Mouse (Mus musculus) midbrain, embryonic 15.5 days (tissue): Measurements from ENCODE around the gene Ap5s1. TPM values are rescaled to one million over a fixed set of nuclear protein-coding genes. Genes with fewer than 3 reads are reported as not detected.

Experiments
- ATAC-seq: fragments of 200-750 bp; cut with Nextera tagmentation; replicated peaks from 2 replicates; pipeline ENCODE4 v1.8.0; 2017; ENCODE audit warnings: moderate TSS enrichment
- H3K27ac ChIP-seq: fragments of 300-500 bp; sonication (generic); 2 replicates; pipeline ENCODE4 v1.5.1; 2015; ENCODE audit warnings: mild to moderate bottlenecking, inconsistent platforms
- H3K27me3 ChIP-seq: fragments of 300-500 bp; sonication (generic); replicated peaks from 2 replicates; pipeline ENCODE4 v1.6.1; 2015; ENCODE audit warnings: inconsistent platforms
- H3K36me3 ChIP-seq: fragments of 300-500 bp; sonication (generic); replicated peaks from 2 replicates; pipeline ENCODE4 v1.6.1; 2015; ENCODE audit warnings: inconsistent platforms
- H3K4me1 ChIP-seq: fragments of 300-500 bp; sonication (generic); 2 replicates; pipeline ENCODE4 v1.6.1; 2015; ENCODE audit warnings: inconsistent platforms
- H3K4me2 ChIP-seq: fragments of 300-500 bp; sonication (generic); 2 replicates; pipeline ENCODE4 v1.6.1; 2015; ENCODE audit warnings: inconsistent platforms, mild to moderate bottlenecking, moderate library complexity
- H3K4me3 ChIP-seq: fragments of 300-500 bp; sonication (generic); 2 replicates; pipeline ENCODE4 v1.5.1; 2015; ENCODE audit warnings: mild to moderate bottlenecking, inconsistent platforms
- H3K9ac ChIP-seq: fragments of 300-500 bp; sonication (generic); 2 replicates; pipeline ENCODE4 v1.6.1; 2015; ENCODE audit warnings: mild to moderate bottlenecking, inconsistent platforms
- H3K9me3 ChIP-seq: fragments of 300-500 bp; sonication (generic); 2 replicates; pipeline ENCODE4 v1.6.1; 2016; ENCODE audit warnings: inconsistent platforms
- WGBS: fragments of 180-500 bp; shearing (Covaris S2); methylation state at CpG from one replicate; pipeline ENCODE4 v1.1.7; 2015; ENCODE audit warnings: mixed read lengths; 5-methylcytosine and 5-hydroxymethylcytosine counted together
- polyA plus RNA-seq: library from polyadenylated mRNA; unstranded; fragments of >200 nt; fragmentation: Nextera tagmentation; extraction: Ambion mirVana; gene quantifications from 2 replicates; pipeline ENCODE4 v1.2.1, GENCODE M21; 2015

The Ap5s1 gene
- 36.5 and 37.5 TPM in 2 replicates for polyA plus RNA-seq

DNA sequence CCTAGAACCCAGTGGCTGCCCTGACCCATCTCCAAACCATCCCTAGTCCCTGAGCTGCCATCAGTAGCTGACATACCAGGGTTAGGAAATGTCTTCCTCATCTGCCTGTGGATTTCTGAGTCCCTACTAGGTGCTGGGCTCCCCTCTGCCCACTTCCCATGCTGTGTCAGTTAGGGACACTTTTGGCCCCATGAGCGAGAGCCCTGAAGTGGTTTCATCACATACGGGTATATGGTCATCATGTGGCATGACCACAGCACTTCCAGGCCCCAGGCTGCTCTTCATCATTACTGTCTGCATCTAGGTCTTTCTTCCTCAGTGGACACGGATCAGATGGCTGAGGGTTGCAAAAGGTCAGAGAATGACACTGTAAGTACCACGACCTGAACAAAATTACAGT is at the start of gene Ap5s1:
Ap5s1 (plus strand) TSS at position 301 of the 400 bp plus-strand sequence.
- 74% methylated on average over 4 of the region's 4 CpGs for WGBS
- H3K27me3 ChIP-seq, result no peaks in the 10 kb centered on the region
- ATAC-seq, result no peak
- H3K27ac ChIP-seq, result no peak within 1 kb of the TSS
- no peak within 1 kb of the TSS for H3K9ac ChIP-seq
- no peaks in the 10 kb centered on the region for H3K9me3 ChIP-seq
- no peak within 1 kb of the TSS for H3K4me3 ChIP-seq
- H3K36me3 ChIP-seq, result no peaks in the 10 kb centered on the region
- H3K4me2 ChIP-seq, result no peak within 1 kb of the TSS
- peaks cover 18% of the 10 kb centered on the region for H3K4me1 ChIP-seq

GRCm38 (mm10) chr2:131159491-131159910 is 47.4 kb upstream of the Ap5s1 start:
- ATAC-seq, result peak; percentile 80
- Histone ChIP-seq H3K9me3 (no peaks in the 10 kb centered on the region), H3K4me3 (peak overlapping the region; percentile 82)

GRCm38 (mm10) chr2:131159938-131160581 is 46.8 kb upstream of the Ap5s1 start, which contains the start of gene 1700037H04Rik:
Gene 1700037H04Rik (minus strand): TSS chr2:131160081.
- no peaks in the 10 kb centered on the region for H3K36me3 ChIP-seq
- WGBS, result under 1% methylated on average over 54 of the region's 54 CpGs
- ATAC-seq, result peak; percentile 98
- H3K9me3 ChIP-seq, result 0 out of 2 replicates have a peak, but pooled peaks cover 2% of the 10 kb centered on the region
- peak within 1 kb of the TSS; percentile 82 for H3K4me3 ChIP-seq
- H3K27ac ChIP-seq, result peak within 1 kb of the TSS; percentile 91
- peaks cover 33% of the 10 kb centered on the region for H3K4me1 ChIP-seq
- H3K4me2 ChIP-seq, result peak within 1 kb of the TSS; percentile 78
- H3K9ac ChIP-seq, result peak within 1 kb of the TSS; percentile 79
- H3K27me3 ChIP-seq, result no peaks in the 10 kb centered on the region

More at GRCm38 (mm10) chr2:131159491-131159910, 47.4 kb upstream of the Ap5s1 start:
- peaks cover 33% of the 10 kb centered on the region for H3K4me1 ChIP-seq
- peak overlapping the region; percentile 91 for H3K27ac ChIP-seq
- H3K9ac ChIP-seq, result peak overlapping the region; percentile 79
- no peaks in the 10 kb centered on the region for H3K36me3 ChIP-seq
- peak overlapping the region; percentile 78 for H3K4me2 ChIP-seq
- no peaks in the 10 kb centered on the region for H3K27me3 ChIP-seq
- 0% methylated on average over 18 of the region's 18 CpGs for WGBS

DNA sequence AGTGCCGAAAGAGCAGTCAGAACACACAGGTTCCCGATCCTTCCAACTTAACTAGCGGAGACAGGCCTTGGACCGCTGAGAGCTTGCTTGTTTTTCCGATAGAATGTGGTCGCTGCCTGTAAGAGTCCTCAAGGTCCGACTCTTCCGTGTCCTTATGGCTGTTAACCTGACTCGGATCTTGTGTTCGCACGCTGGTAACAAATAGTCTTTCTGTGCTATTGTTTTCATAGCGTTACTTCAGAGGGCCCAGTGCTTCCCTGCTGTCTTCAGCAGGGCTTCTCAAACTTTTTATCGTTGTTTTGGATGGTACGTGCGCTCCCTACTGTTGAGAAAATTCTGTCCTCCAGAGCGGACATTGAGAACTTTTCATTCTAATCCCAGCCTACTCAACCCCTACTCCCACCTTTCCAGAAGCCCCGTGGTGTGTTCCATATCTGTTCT is 46.2 kb upstream of the Ap5s1 start:
- peak overlapping the region; percentile 79 for H3K9ac ChIP-seq
- peak overlapping the region; percentile 91 for H3K27ac ChIP-seq
- under 1% methylated on average over 17 of the region's 17 CpGs for WGBS
- H3K27me3 ChIP-seq, result no peaks in the 10 kb centered on the region
- H3K36me3 ChIP-seq, result no peaks in the 10 kb centered on the region
- ATAC-seq, result peak; percentile 1; the same call in 1 of the 2 replicates
- peak overlapping the region; percentile 82 for H3K4me3 ChIP-seq
- H3K4me2 ChIP-seq, result peak overlapping the region; percentile 63
- 0 out of 2 replicates have a peak, but pooled peaks cover 4% of the 10 kb centered on the region for H3K9me3 ChIP-seq
- H3K4me1 ChIP-seq, result peaks cover 33% of the 10 kb centered on the region

GRCm38 (mm10) chr2:131163924-131164323 is 43.0 kb upstream of the Ap5s1 start:
- 78% methylated on average over 7 of the region's 7 CpGs for WGBS
- H3K9me3 ChIP-seq, result 0 out of 2 replicates have a peak, but pooled peaks cover 4% of the 10 kb centered on the region
- H3K9ac ChIP-seq, result no peak overlapping the region
- no peaks in the 10 kb centered on the region for H3K27me3 ChIP-seq
- no peak overlapping the region for H3K4me3 ChIP-seq
- ATAC-seq, result no peak
- no peak overlapping the region for H3K27ac ChIP-seq
- no peaks in the 10 kb centered on the region for H3K36me3 ChIP-seq
- H3K4me1 ChIP-seq, result peaks cover 10% of the 10 kb centered on the region
- H3K4me2 ChIP-seq, result no peak overlapping the region

DNA sequence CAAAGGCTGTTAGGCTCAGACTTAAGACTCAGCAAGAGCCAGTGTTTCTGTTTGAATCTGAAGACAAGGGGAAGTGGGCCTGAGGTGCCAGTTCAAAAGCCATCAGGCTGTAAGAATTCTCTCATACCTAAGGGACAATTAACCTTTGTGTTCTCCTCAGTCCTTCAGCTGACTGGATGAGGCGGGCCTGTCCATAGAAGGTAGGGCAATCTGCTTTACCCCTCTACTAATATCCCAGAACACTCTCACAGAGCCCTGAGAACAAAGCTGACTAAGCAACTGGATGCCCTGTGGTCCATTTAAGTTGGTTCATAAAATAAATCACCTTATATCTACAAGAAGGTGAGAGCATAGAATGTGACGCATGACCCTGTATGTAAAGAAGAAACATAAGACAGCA is 40.7 kb upstream of the Ap5s1 start:
- no peak overlapping the region for H3K4me3 ChIP-seq
- WGBS, result 89% methylated on average over 2 of the region's 2 CpGs
- H3K27me3 ChIP-seq, result 0 out of 2 replicates have a peak, but pooled peaks cover 3% of the 10 kb centered on the region
- H3K4me1 ChIP-seq, result peaks cover under 1% of the 10 kb centered on the region
- H3K9me3 ChIP-seq, result 0 out of 2 replicates have a peak, but pooled peaks cover 4% of the 10 kb centered on the region
- H3K36me3 ChIP-seq, result no peaks in the 10 kb centered on the region
- H3K27ac ChIP-seq, result no peak overlapping the region
- ATAC-seq, result no peak
- no peak overlapping the region for H3K4me2 ChIP-seq
- no peak overlapping the region for H3K9ac ChIP-seq

- 0 out of 2 replicates have a peak, but pooled peaks cover 4% of the 10 kb centered on the region for H3K9me3 ChIP-seq
These were observed 38.9 kb upstream of the Ap5s1 start for GRCm38 (mm10) chr2:131167984-131168383.

GRCm38 (mm10) chr2:131168914-131169313 is 38.0 kb upstream of the Ap5s1 start:
- peaks cover 24% of the 10 kb centered on the region for H3K27me3 ChIP-seq
- no peaks in the 10 kb centered on the region for H3K36me3 ChIP-seq
- H3K27ac ChIP-seq, result no peak overlapping the region
- ATAC-seq, result no peak
- H3K4me1 ChIP-seq, result peaks cover 12% of the 10 kb centered on the region
- H3K9me3 ChIP-seq, result 0 out of 2 replicates have a peak, but pooled peaks cover 4% of the 10 kb centered on the region
- no peak overlapping the region for H3K4me2 ChIP-seq
- no peak overlapping the region for H3K4me3 ChIP-seq
- no peak overlapping the region for H3K9ac ChIP-seq
- 47% methylated on average over 1 of the region's 1 CpGs for WGBS

More at GRCm38 (mm10) chr2:131167984-131168383, 38.9 kb upstream of the Ap5s1 start:
- Histone ChIP-seq H3K36me3 (no peaks in the 10 kb centered on the region), H3K27ac (no peak overlapping the region), H3K4me2 (no peak overlapping the region), H3K4me3 (no peak overlapping the region), H3K4me1 (peaks cover 6% of the 10 kb centered on the region; the same call in 1 of the 2 replicates), H3K9ac (no peak overlapping the region), H3K27me3 (peaks cover 21% of the 10 kb centered on the region)
- WGBS, result 84% methylated on average over 6 of the region's 6 CpGs
- no peak for ATAC-seq

GRCm38 (mm10) chr2:131170936-131171335 is 35.9 kb upstream of the Ap5s1 start:
- Histone ChIP-seq H3K9me3 (no peaks in the 10 kb centered on the region), H3K4me1 (peaks cover 30% of the 10 kb centered on the region), H3K9ac (no peak overlapping the region), H3K4me3 (no peak overlapping the region), H3K27me3 (peaks cover 24% of the 10 kb centered on the region), H3K36me3 (no peaks in the 10 kb centered on the region), H3K4me2 (peak overlapping the region; percentile 15; the same call in 1 of the 2 replicates), H3K27ac (no peak overlapping the region)
- 21% methylated on average over 9 of the region's 9 CpGs for WGBS
- ATAC-seq, result no peak

DNA sequence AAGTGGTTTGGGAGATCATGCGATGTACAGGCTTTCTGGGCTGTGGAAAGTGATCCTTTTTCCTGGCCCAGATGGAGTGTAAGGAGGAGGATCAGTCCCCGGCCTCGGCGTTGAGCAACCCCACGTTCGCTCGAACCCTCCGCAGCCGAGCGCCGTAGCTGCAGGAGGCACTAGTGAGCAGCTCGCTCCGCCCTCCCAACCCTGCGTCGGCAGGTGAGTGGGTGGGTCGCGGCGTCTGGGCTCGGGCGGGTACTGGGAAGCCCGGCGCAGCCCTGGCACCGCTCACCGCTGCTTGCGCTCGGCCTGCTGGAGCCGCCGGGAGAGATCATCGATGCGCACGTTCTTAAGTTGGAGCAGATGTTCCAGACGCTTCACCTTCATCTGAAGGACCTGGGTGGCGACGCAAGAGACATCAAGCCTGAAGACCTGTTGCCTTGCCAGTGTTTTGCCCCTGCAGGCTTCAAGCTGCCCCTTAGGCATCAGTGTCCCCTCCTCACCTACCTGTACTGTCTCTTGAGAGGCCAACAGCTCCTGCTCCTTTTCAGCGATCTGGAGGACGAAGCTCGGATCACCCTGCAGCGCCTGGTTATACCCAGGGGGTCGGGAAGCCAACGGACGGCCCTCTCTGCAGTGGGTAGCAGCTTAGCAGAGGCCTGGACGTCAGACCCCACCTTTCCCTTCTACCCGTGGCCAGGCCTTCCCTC is 35.3 kb upstream of the Ap5s1 start:
- Histone ChIP-seq H3K36me3 (no peaks in the 10 kb centered on the region), H3K9me3 (no peaks in the 10 kb centered on the region), H3K4me3 (no peak overlapping the region), H3K4me1 (peaks cover 34% of the 10 kb centered on the region), H3K4me2 (peak overlapping the region; percentile 15), H3K9ac (no peak overlapping the region), H3K27ac (no peak overlapping the region), H3K27me3 (peaks cover 24% of the 10 kb centered on the region)
- WGBS, result 15% methylated on average over 43 of the region's 43 CpGs
- ATAC-seq, result no peak

- Histone ChIP-seq H3K9ac (no peak overlapping the region), H3K4me2 (no peak overlapping the region), H3K36me3 (no peaks in the 10 kb centered on the region), H3K9me3 (no peaks in the 10 kb centered on the region), H3K27me3 (peaks cover 24% of the 10 kb centered on the region), H3K4me3 (no peak overlapping the region), H3K27ac (no peak overlapping the region), H3K4me1 (peaks cover 41% of the 10 kb centered on the region)
- WGBS, result 46% methylated on average over 9 of the region's 9 CpGs
- ATAC-seq, result no peak
These were observed 34.6 kb upstream of the Ap5s1 start for GRCm38 (mm10) chr2:131172322-131172721.

- Histone ChIP-seq H3K4me1 (peaks cover 59% of the 10 kb centered on the region), H3K9ac (peak overlapping the region; percentile 23; the same call in 1 of the 2 replicates), H3K9me3 (no peaks in the 10 kb centered on the region), H3K36me3 (no peaks in the 10 kb centered on the region), H3K27ac (0 out of 2 replicates have a peak overlapping the region, but pooled peaks have one; percentile 42), H3K27me3 (peaks cover 24% of the 10 kb centered on the region), H3K4me3 (peak overlapping the region; percentile 46), H3K4me2 (peak overlapping the region; percentile 87)
- ATAC-seq, result peak; percentile 57
- WGBS, result 5% methylated on average over 11 of the region's 11 CpGs
These were observed 32.2 kb upstream of the Ap5s1 start for GRCm38 (mm10) chr2:131174700-131175099.
